ENCODE assay signal across 9 mouse cellular contexts in genomic region chr9:44486741-44487421, GRCm38 (mm10). TPM values are rescaled to one million over a fixed set of nuclear protein-coding genes. Genes with fewer than 3 reads are reported as not detected.
DNase-seq lines count a peak whose midpoint lies in the region; ATAC-seq and TF ChIP-seq lines count a peak whose summit lies in the region.
"Had no signal": no experiment of that assay in that cellular context is flagged by ENCODE, and none has a peak within 500 bp of the region (broad histone marks: within the 10 kb centered on the region; RNA-seq: fewer than 3 reads in every experiment).

No protein-coding gene starts in this region.

- TF ChIP-seq POLR2A in myocyte (IDR thresholded peaks at IDR 0.05; ENCODE audit: insufficient read length, low read depth) = no peak

- no peaks in the 10 kb centered on the region for H3K9me3 ChIP-seq in forebrain, embryonic 12.5 days
- no peaks in the 10 kb centered on the region for H3K9me3 ChIP-seq in hindbrain, embryonic 13.5 days
- no peaks in the 10 kb centered on the region for H3K9me3 ChIP-seq in limb, embryonic 15.5 days

- ATAC-seq in forebrain, embryonic 12.5 days (ENCODE audit: low FRiP score) = no peak
- no peak for ATAC-seq in hindbrain, embryonic 13.5 days (ENCODE audit: low FRiP score)
- no peak for ATAC-seq in limb, embryonic 15.5 days (ENCODE audit: insufficient number of reproducible peaks, low FRiP score, low TSS enrichment, low read depth)
- ATAC-seq in granulocyte monocyte progenitor cell, adult 5-6 weeks (replicated peaks; ENCODE audit: poor library complexity, severe bottlenecking) = no peak

- WGBS in forebrain, embryonic 12.5 days = 22% methylated on average over 15 of the region's 15 CpGs
- 19% methylated on average over 15 of the region's 15 CpGs for WGBS in hindbrain, embryonic 13.5 days
- WGBS in limb, embryonic 15.5 days = 7% methylated on average over 15 of the region's 15 CpGs

- peaks cover 91% of the 10 kb centered on the region for H3K79me2 ChIP-seq in myocyte (ENCODE audit: control insufficient read depth, insufficient read depth)

- no peaks in the 10 kb centered on the region for H3K27me3 ChIP-seq in forebrain, embryonic 12.5 days
- H3K27me3 ChIP-seq in hindbrain, embryonic 13.5 days = no peaks in the 10 kb centered on the region
- no peaks in the 10 kb centered on the region for H3K27me3 ChIP-seq in limb, embryonic 15.5 days
- H3K27me3 ChIP-seq in myocyte (ENCODE audit: control insufficient read depth, insufficient read depth, insufficient read length) = no peaks in the 10 kb centered on the region

- DNase-seq in urinary bladder, adult 2 months (ENCODE audit: low spot score) = peak; percentile 42
- DNase-seq in urinary bladder, postnatal 10 days (ENCODE audit: low spot score) = no peak
- DNase-seq in spleen, adult 12 weeks (ENCODE audit: low spot score) = no peak

- peaks cover 6% of the 10 kb centered on the region for H3K36me3 ChIP-seq in forebrain, embryonic 12.5 days (replicated peaks)
- H3K36me3 ChIP-seq in hindbrain, embryonic 13.5 days = no peaks in the 10 kb centered on the region
- peaks cover 8% of the 10 kb centered on the region for H3K36me3 ChIP-seq in limb, embryonic 15.5 days
- H3K36me3 ChIP-seq in myocyte (ENCODE audit: control insufficient read depth, insufficient read depth) = no peaks in the 10 kb centered on the region

- H3K4me3 ChIP-seq in forebrain, embryonic 12.5 days (replicated peaks) = peak overlapping the region; percentile 96
- H3K4me3 ChIP-seq in hindbrain, embryonic 13.5 days = peak overlapping the region; percentile 90
- H3K4me3 ChIP-seq in limb, embryonic 15.5 days = peak overlapping the region; percentile 98
- peak overlapping the region; percentile 94 for H3K4me3 ChIP-seq in myocyte

- peak overlapping the region; percentile 75 for H3K27ac ChIP-seq in forebrain, embryonic 12.5 days
- peak overlapping the region; percentile 88 for H3K27ac ChIP-seq in hindbrain, embryonic 13.5 days
- H3K27ac ChIP-seq in limb, embryonic 15.5 days = peak overlapping the region; percentile 99

- no peak overlapping the region for H3ac ChIP-seq in myocyte (ENCODE audit: control insufficient read depth, insufficient read length)

- H3K4me1 ChIP-seq in forebrain, embryonic 12.5 days = peaks cover 87% of the 10 kb centered on the region
- peaks cover 85% of the 10 kb centered on the region for H3K4me1 ChIP-seq in hindbrain, embryonic 13.5 days (replicated peaks)
- H3K4me1 ChIP-seq in limb, embryonic 15.5 days = peaks cover 83% of the 10 kb centered on the region

- H3K4me2 ChIP-seq in forebrain, embryonic 12.5 days = peak overlapping the region; percentile 93
- H3K4me2 ChIP-seq in hindbrain, embryonic 13.5 days = peak overlapping the region; percentile 99
- peak overlapping the region; percentile 81 for H3K4me2 ChIP-seq in limb, embryonic 15.5 days
- peak overlapping the region; percentile 100 for H3K4me2 ChIP-seq in myocyte (ENCODE audit: low read depth)

- H3K9ac ChIP-seq in forebrain, embryonic 12.5 days = peak overlapping the region; percentile 99
- peak overlapping the region; percentile 98 for H3K9ac ChIP-seq in hindbrain, embryonic 13.5 days
- H3K9ac ChIP-seq in limb, embryonic 15.5 days = peak overlapping the region; percentile 24

TF ChIP-seq in myocyte, 11 proteins besides CTCF, POLR2A, EP300 and RAD21:
- TF ChIP-seq TCF12 (IDR thresholded peaks at IDR 0.05; ENCODE audit: insufficient read depth, poor library complexity, severe bottlenecking) (no peak), MYOD1 (IDR thresholded peaks at IDR 0.05; ENCODE audit: control insufficient read depth in 1 of 3, insufficient read length in 2 of 3, low read depth in 2 of 3) (no peak)

RNA-seq across cellular contexts. Expression of gene Bcl9l, which starts 4.3 kb away (rescaled TPM):
- polyA plus RNA-seq in urinary bladder, adult 2 months (2012; rRNA removed) = 11.1 and 29.7 TPM in 2 replicates
- 10.6 and 10.7 TPM in 2 replicates for polyA plus RNA-seq in forebrain, embryonic 12.5 days (2016; fragmentation: Nextera tagmentation; extraction: Ambion mirVana)
- polyA plus RNA-seq in hindbrain, embryonic 13.5 days (2015; fragmentation: Nextera tagmentation; extraction: Ambion mirVana) = 8.6 TPM in 2 replicates
- 16.8 and 18.5 TPM in 2 replicates for polyA plus RNA-seq in limb, embryonic 15.5 days (2015; fragmentation: Nextera tagmentation; extraction: Ambion mirVana)
- polyA plus RNA-seq in myocyte (2012; fragmentation: generic; extraction: Trizol) = 35.4 TPM
- total RNA-seq in granulocyte monocyte progenitor cell, adult 5-6 weeks (2014; fragmentation: Nextera tagmentation) = 8.7 and 13.0 TPM in 2 replicates
- 1.6 and 2.6 TPM in 2 replicates for total RNA-seq in granulocyte monocyte progenitor cell, adult 5-6 weeks (2017)

RNA-seq across cellular contexts. Expression of gene Upk2, which starts 32.1 kb away (rescaled TPM):
- polyA plus RNA-seq in urinary bladder, adult 2 months (2012; rRNA removed) = 788 and 1,023 TPM in 2 replicates
- polyA plus RNA-seq in forebrain, embryonic 12.5 days (2016; fragmentation: Nextera tagmentation; extraction: Ambion mirVana) = 0.29 TPM in 1 of 2 replicates, not detected in the other
- polyA plus RNA-seq in hindbrain, embryonic 13.5 days (2015; fragmentation: Nextera tagmentation; extraction: Ambion mirVana) = not detected in 2 replicates
- polyA plus RNA-seq in limb, embryonic 15.5 days (2015; fragmentation: Nextera tagmentation; extraction: Ambion mirVana) = 0.37 and 0.45 TPM in 2 replicates
- not detected for polyA plus RNA-seq in myocyte (2012; fragmentation: generic; extraction: Trizol)
- not detected in 2 replicates for total RNA-seq in granulocyte monocyte progenitor cell, adult 5-6 weeks (2014; fragmentation: Nextera tagmentation)
- not detected in 2 replicates for total RNA-seq in granulocyte monocyte progenitor cell, adult 5-6 weeks (2017)
- total RNA-seq: adrenal gland, adult 18-20 months had no signal

RNA-seq across cellular contexts. Expression of gene Foxr1, which starts 45.9 kb away (rescaled TPM):
- polyA plus RNA-seq in urinary bladder, adult 2 months (2012; rRNA removed) = 0.28 and 0.63 TPM in 2 replicates
- not detected in 2 replicates for polyA plus RNA-seq in forebrain, embryonic 12.5 days (2016; fragmentation: Nextera tagmentation; extraction: Ambion mirVana)
- polyA plus RNA-seq in hindbrain, embryonic 13.5 days (2015; fragmentation: Nextera tagmentation; extraction: Ambion mirVana) = not detected in 2 replicates
- not detected in 2 replicates for polyA plus RNA-seq in limb, embryonic 15.5 days (2015; fragmentation: Nextera tagmentation; extraction: Ambion mirVana)
- not detected for polyA plus RNA-seq in myocyte (2012; fragmentation: generic; extraction: Trizol)
- total RNA-seq in granulocyte monocyte progenitor cell, adult 5-6 weeks (2014; fragmentation: Nextera tagmentation) = not detected in 2 replicates
- not detected in 2 replicates for total RNA-seq in granulocyte monocyte progenitor cell, adult 5-6 weeks (2017)
- total RNA-seq: adrenal gland, adult 18-20 months had no signal

Comparison
In these comparisons a context has a peak if more than half of its experiments do, and no peak if none do; other contexts are left out.
1. H3K9ac ChIP-seq: peak in every context shown above with its lines; median percentile 99 in forebrain, embryonic 12.5 days; 98 in hindbrain, embryonic 13.5 days; 24 in limb, embryonic 15.5 days.
2. RNA of gene Upk2, which starts 32.1 kb away (polyA plus RNA-seq): 788 to 1,023 TPM in urinary bladder, adult 2 months; 0.37 to 0.45 TPM in limb, embryonic 15.5 days, 0.29 TPM in forebrain, embryonic 12.5 days, not detected in myocyte (single experiment) and not detected in hindbrain, embryonic 13.5 days; every median in the first group is over 100 times any median in the second.
3. Peak in every context shown above with its lines, with median percentiles within 50 percentile points of each other: H3K27ac ChIP-seq, H3K4me2 ChIP-seq and H3K4me3 ChIP-seq.